Mouse (Mus musculus) lung, embryonic 14.5 days (tissue): ENCODE data around the gene Ntrk3. TPM values are rescaled to one million over a fixed set of nuclear protein-coding genes. Genes with fewer than 3 reads are reported as not detected.

Experiments used
- ATAC-seq: fragments of 200-750 bp; cut with Nextera tagmentation; 2 replicates; pipeline ENCODE4 v1.8.0; 2017; ENCODE audit warnings: mild to moderate bottlenecking, moderate TSS enrichment, moderate library complexity; ENCODE audit not compliant: insufficient read depth
- DNase-seq: peaks from one replicate; pipeline ENCODE4 v3.0.0-alpha.2; 2015
- H3K27ac ChIP-seq: fragments of 300-500 bp; sonication (generic); 2 replicates; pipeline ENCODE4 v1.5.1; 2014; ENCODE audit warnings: low read depth, mild to moderate bottlenecking, moderate library complexity
- H3K27me3 ChIP-seq: fragments of 300-500 bp; sonication (generic); 2 replicates; pipeline ENCODE4 v1.6.1; 2014; ENCODE audit warnings: low read length, control low read depth; ENCODE audit not compliant: insufficient read depth
- H3K36me3 ChIP-seq: fragments of 300-500 bp; sonication (generic); 2 replicates; pipeline ENCODE4 v1.6.1; 2014; ENCODE audit warnings: control low read depth; ENCODE audit not compliant: insufficient read depth
- H3K4me1 ChIP-seq: fragments of 300-500 bp; sonication (generic); 2 replicates; pipeline ENCODE4 v1.6.1; 2014; ENCODE audit warnings: antibody characterized with exemption, control low read depth; ENCODE audit not compliant: insufficient read depth
- H3K4me2 ChIP-seq: fragments of 300-500 bp; sonication (generic); 2 replicates; pipeline ENCODE4 v1.6.1; 2014; ENCODE audit warnings: mild to moderate bottlenecking
- H3K4me3 ChIP-seq: fragments of 300-500 bp; sonication (generic); 2 replicates; pipeline ENCODE4 v1.5.1; 2014; ENCODE audit warnings: low read depth, low read length
- H3K9ac ChIP-seq: fragments of 300-500 bp; sonication (generic); 2 replicates; pipeline ENCODE4 v1.6.1; 2014
- H3K9me3 ChIP-seq: fragments of 300-500 bp; sonication (generic); 2 replicates; pipeline ENCODE4 v1.6.1; 2016; ENCODE audit warnings: low read depth, low read length, control low read depth
- CTCF ChIP-seq: IDR thresholded peaks from 2 replicates; pipeline ENCODE4 v1.5.1; 2016; ENCODE audit warnings: antibody characterized with exemption, low read depth
- WGBS: fragments of 180-500 bp; shearing (Covaris S2); extraction: QIAGEN DNeasy Blood & Tissue Kit; methylation state at CpG from one replicate; pipeline ENCODE4 v1.1.7; 2014; 5-methylcytosine and 5-hydroxymethylcytosine counted together
- polyA plus RNA-seq: library from polyadenylated mRNA; unstranded; fragments of >200 nt; fragmentation: Nextera tagmentation; extraction: Ambion mirVana; gene quantifications from 2 replicates; pipeline ENCODE4 v1.2.1, GENCODE M21; 2014

Gene Ntrk3
- polyA plus RNA-seq, 1 experiment from 2014 or later, result 0.36 TPM

GRCm38 (mm10) chr7:78412172-78412571, 325.6 kb downstream of the Ntrk3 start:
- H3K4me1 ChIP-seq, result no peaks in the 10 kb centered on the region
- no peaks in the 10 kb centered on the region for H3K27me3 ChIP-seq
- H3K36me3 ChIP-seq, result no peaks in the 10 kb centered on the region
- DNase-seq (no peak), ATAC-seq (no peak)
- H3K4me2 ChIP-seq, result no peak overlapping the region
- 82% methylated on average over 2 of the region's 2 CpGs for WGBS
- H3K9ac ChIP-seq, result no peak overlapping the region
- TF ChIP-seq CTCF, result no peak
- H3K4me3 ChIP-seq, result no peak overlapping the region
- H3K27ac ChIP-seq, result no peak overlapping the region
- H3K9me3 ChIP-seq, result no peaks in the 10 kb centered on the region

- no peak for ATAC-seq
- no peaks in the 10 kb centered on the region for H3K36me3 ChIP-seq
- H3K4me2 ChIP-seq, result no peak overlapping the region
- 38% methylated on average over 5 of the region's 5 CpGs for WGBS
- H3K27me3 ChIP-seq, result no peaks in the 10 kb centered on the region
- H3K4me3 ChIP-seq, result no peak overlapping the region
- no peak overlapping the region for H3K9ac ChIP-seq
- no peak for DNase-seq
- 0 out of 2 replicates have a peak, but pooled peaks cover 2% of the 10 kb centered on the region for H3K4me1 ChIP-seq
- no peaks in the 10 kb centered on the region for H3K9me3 ChIP-seq
- H3K27ac ChIP-seq, result no peak overlapping the region
- TF ChIP-seq CTCF, result no peak
Measured at GRCm38 (mm10) chr7:78409970-78410369, 327.8 kb downstream of the Ntrk3 start.

DNA sequence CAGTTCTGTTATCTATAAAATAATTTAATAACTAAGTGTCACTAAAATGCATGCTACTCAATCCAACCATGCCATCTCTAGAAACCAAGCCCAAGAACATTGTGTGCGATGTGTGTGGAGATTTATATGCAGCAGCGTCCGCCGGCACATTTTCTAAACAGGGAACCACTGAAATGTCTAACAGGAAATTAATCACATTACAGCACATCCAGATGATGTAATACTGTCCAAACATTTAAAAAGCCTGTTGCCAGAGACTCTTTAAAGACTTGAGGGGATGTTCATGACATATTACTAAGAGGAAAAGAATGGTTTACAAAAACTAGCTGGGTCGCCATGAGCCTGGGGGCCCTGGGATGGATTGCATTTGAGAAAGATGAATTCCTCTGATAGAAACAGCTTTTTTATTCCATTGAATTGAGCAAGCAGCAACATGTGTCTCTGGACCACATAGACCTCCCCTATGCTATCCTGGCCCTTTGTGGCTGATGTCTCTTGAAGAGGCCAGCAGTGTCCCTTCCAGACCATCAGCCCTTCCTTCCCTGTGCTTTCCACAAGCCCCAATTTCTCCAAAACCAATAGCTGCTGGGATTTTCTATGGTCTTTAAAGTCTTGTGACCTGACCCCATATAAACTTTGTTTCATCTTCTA, 331.0 kb downstream of the Ntrk3 start:
- DNase-seq, result peak; percentile 75
- no peak for TF ChIP-seq CTCF

DNA sequence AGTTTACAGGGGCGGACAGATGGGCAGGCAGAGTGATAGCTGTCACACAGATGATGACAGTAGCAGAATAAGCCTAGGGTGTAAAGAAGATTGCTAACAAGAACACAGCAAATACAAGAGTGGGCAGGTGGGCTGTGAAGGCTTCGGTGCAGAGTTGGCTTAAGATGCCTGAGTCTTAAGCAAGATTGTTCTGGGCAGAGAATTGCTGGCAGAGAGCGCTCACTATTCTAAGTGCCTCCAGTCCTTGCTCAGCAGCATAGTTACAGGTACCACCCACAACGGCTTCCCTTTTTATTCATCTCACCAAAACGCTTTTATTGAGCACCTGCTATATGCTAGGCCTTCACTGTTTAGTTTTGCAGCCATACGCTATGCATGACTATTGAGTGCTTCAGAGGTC, 333.3 kb downstream of the Ntrk3 start:
- no peak for TF ChIP-seq CTCF
- Histone ChIP-seq H3K36me3 (no peaks in the 10 kb centered on the region), H3K9ac (no peak overlapping the region), H3K27me3 (no peaks in the 10 kb centered on the region), H3K9me3 (no peaks in the 10 kb centered on the region), H3K4me2 (no peak overlapping the region), H3K4me3 (no peak overlapping the region), H3K4me1 (0 out of 2 replicates have a peak, but pooled peaks cover 2% of the 10 kb centered on the region), H3K27ac (no peak overlapping the region)
- ATAC-seq (no peak), DNase-seq (no peak)
- 93% methylated on average over 6 of the region's 6 CpGs for WGBS

More for the DNA sequence above, 331.0 kb downstream of the Ntrk3 start:
- ATAC-seq, result peak; percentile 80
- Histone ChIP-seq H3K9ac (no peak overlapping the region), H3K27me3 (no peaks in the 10 kb centered on the region), H3K4me1 (0 out of 2 replicates have a peak, but pooled peaks cover 2% of the 10 kb centered on the region), H3K36me3 (no peaks in the 10 kb centered on the region), H3K4me3 (no peak overlapping the region), H3K9me3 (no peaks in the 10 kb centered on the region), H3K4me2 (no peak overlapping the region), H3K27ac (no peak overlapping the region)
- WGBS, result 33% methylated on average over 5 of the region's 5 CpGs

GRCm38 (mm10) chr7:78402495-78402894, 335.3 kb downstream of the Ntrk3 start:
- Histone ChIP-seq H3K27ac (no peak overlapping the region), H3K4me3 (no peak overlapping the region), H3K4me2 (no peak overlapping the region), H3K9me3 (no peaks in the 10 kb centered on the region), H3K4me1 (0 out of 2 replicates have a peak, but pooled peaks cover 2% of the 10 kb centered on the region), H3K27me3 (no peaks in the 10 kb centered on the region), H3K36me3 (no peaks in the 10 kb centered on the region), H3K9ac (no peak overlapping the region)
- TF ChIP-seq CTCF, result no peak
- 52% methylated on average over 3 of the region's 3 CpGs for WGBS
- DNase-seq (peak; percentile 34), ATAC-seq (no peak)

GRCm38 (mm10) chr7:78400219-78400618, 337.6 kb downstream of the Ntrk3 start:
- Histone ChIP-seq H3K9me3 (no peaks in the 10 kb centered on the region), H3K36me3 (no peaks in the 10 kb centered on the region), H3K27ac (no peak overlapping the region), H3K27me3 (no peaks in the 10 kb centered on the region), H3K4me2 (no peak overlapping the region), H3K9ac (no peak overlapping the region), H3K4me1 (no peaks in the 10 kb centered on the region), H3K4me3 (no peak overlapping the region)
- ATAC-seq (no peak), DNase-seq (no peak)
- 86% methylated on average over 4 of the region's 4 CpGs for WGBS
- TF ChIP-seq CTCF, result no peak

DNA sequence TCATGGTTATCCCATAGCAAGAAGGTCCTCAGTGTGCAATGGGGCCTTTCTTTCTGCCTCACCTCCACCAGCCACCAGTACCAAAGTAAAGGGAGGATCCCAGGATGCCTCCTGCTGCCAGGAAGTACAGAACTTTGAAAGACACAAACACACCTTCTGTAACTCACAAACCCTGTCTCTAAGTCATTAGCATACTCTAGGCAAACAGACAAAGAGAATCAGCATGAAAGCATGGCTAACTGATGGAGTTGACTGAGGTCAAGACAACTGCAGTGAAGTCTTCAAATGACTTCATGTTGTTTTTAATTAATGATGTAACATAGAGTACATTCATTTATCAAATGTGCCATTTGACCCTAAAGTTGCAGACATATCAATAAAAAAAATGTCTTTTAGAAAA, 339.4 kb downstream of the Ntrk3 start:
- H3K9me3 ChIP-seq, result no peaks in the 10 kb centered on the region
- no peaks in the 10 kb centered on the region for H3K36me3 ChIP-seq
- no peaks in the 10 kb centered on the region for H3K4me1 ChIP-seq
- H3K27me3 ChIP-seq, result no peaks in the 10 kb centered on the region
- no peak overlapping the region for H3K9ac ChIP-seq
- H3K4me3 ChIP-seq, result no peak overlapping the region
- no peak overlapping the region for H3K4me2 ChIP-seq
- DNase-seq, result no peak
- H3K27ac ChIP-seq, result no peak overlapping the region
- TF ChIP-seq CTCF, result no peak
- no peak for ATAC-seq

DNA sequence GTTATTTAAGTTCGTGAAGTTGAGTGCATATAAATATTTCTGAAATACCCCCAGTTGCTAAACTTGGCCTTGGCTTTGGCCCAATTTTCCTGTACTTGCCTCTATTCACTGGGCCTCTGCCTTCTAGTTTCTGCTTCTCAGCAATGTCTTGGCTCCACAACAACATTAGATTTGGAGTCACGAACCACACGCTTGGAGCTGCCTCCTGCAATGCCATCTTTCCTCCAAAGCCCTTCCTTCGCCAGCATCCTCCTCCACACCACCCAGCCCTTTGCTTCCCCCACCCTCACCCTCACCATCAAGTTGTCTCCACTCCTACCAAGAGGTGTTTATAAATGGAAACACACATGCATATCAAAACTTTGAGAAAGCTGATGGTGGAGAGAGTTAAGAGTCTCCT, 340.6 kb downstream of the Ntrk3 start:
- WGBS, result 64% methylated on average over 4 of the region's 4 CpGs
- no peak for TF ChIP-seq CTCF

More for the DNA sequence above, 340.6 kb downstream of the Ntrk3 start:
- Histone ChIP-seq H3K4me1 (no peaks in the 10 kb centered on the region), H3K9ac (no peak overlapping the region), H3K4me3 (no peak overlapping the region), H3K9me3 (no peaks in the 10 kb centered on the region), H3K36me3 (no peaks in the 10 kb centered on the region), H3K27me3 (no peaks in the 10 kb centered on the region), H3K4me2 (no peak overlapping the region), H3K27ac (no peak overlapping the region)
- DNase-seq (peak; percentile 33), ATAC-seq (no peak)
